9 mouse cellular contexts compared by ENCODE assay signal in the genomic region with DNA sequence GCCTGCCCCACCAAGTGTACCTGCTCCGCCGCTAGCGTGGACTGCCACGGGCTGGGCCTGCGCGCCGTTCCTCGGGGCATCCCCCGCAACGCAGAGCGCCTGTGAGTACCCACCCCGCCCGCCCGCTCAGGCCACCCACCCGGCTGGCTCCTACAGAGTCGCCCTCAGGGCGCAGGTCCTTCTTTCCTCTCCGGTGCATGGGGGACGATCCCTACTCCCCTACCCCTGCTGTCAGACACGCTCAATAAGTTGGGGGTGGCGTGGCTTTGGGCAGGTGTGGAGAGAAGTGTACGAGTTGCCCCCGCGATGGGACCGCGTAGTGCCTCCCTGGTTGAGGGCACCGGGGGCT. TPM values are rescaled to one million over a fixed set of nuclear protein-coding genes. Genes with fewer than 3 reads are reported as not detected.
DNase-seq lines count a peak whose midpoint lies in the region; ATAC-seq and TF ChIP-seq lines count a peak whose summit lies in the region.
"Had no signal": no experiment of that assay in that cellular context is flagged by ENCODE, and none has a peak within 500 bp of the region (broad histone marks: within the 10 kb centered on the region; RNA-seq: fewer than 3 reads in every experiment).

No protein-coding gene starts in this region.

- in situ Hi-C loops in ES-E14 (cut with MboI; ENCODE audit: low sequenced_read_pairs in 2 of 2, unreplicated experiment in 2 of 2) = no loop called here

- no peaks in the 10 kb centered on the region for H3K36me3 ChIP-seq in heart, embryonic 14.5 days (ENCODE audit: control insufficient read depth, insufficient read depth, low read length)
- no peaks in the 10 kb centered on the region for H3K36me3 ChIP-seq in ES-E14 (ENCODE audit: control insufficient read depth, insufficient read depth, low read length, poor library complexity, severe bottlenecking)
- no peaks in the 10 kb centered on the region for H3K36me3 ChIP-seq in embryonic facial prominence, embryonic 14.5 days (ENCODE audit: control insufficient read depth, insufficient read depth, low read length)
- no peaks in the 10 kb centered on the region for H3K36me3 ChIP-seq in kidney, postnatal 0 days (ENCODE audit: insufficient read depth, low read length)
- H3K36me3 ChIP-seq in neural tube, embryonic 13.5 days = no peaks in the 10 kb centered on the region

- peak overlapping the region; percentile 68 to 70 for H3K4me3 ChIP-seq in heart, embryonic 14.5 days (ENCODE audit: control insufficient read depth in 1 of 2, insufficient read depth in 1 of 2, low read depth in 1 of 2, low read length in 2 of 2)
- H3K4me3 ChIP-seq in ES-E14 (ENCODE audit: insufficient read depth in 1 of 2, low read depth in 1 of 2, low read length in 2 of 2, poor library complexity in 1 of 2, severe bottlenecking in 1 of 2) = peak overlapping the region; percentile 86 to 95
- H3K4me3 ChIP-seq in embryonic facial prominence, embryonic 14.5 days (ENCODE audit: low read depth, low read length) = peak overlapping the region; percentile 78
- H3K4me3 ChIP-seq in kidney, postnatal 0 days (replicated peaks; ENCODE audit: low read depth, low read length) = peak overlapping the region; percentile 59
- peak overlapping the region; percentile 65 for H3K4me3 ChIP-seq in neural tube, embryonic 13.5 days

- H3K4me1 ChIP-seq in heart, embryonic 14.5 days (ENCODE audit: control insufficient read depth in 2 of 2, insufficient read depth in 2 of 2, low read length in 2 of 2) = peaks cover 12 to 21% of the 10 kb centered on the region in 2 experiments
- H3K4me1 ChIP-seq in ES-E14 (ENCODE audit: control insufficient read depth in 2 of 2, insufficient read depth in 2 of 2, low read length in 2 of 2, poor library complexity in 1 of 2) = peaks cover 0 to 2% of the 10 kb centered on the region in 2 experiments; a peak in 1 of 4 replicates
- peaks cover 42% of the 10 kb centered on the region for H3K4me1 ChIP-seq in embryonic facial prominence, embryonic 14.5 days (ENCODE audit: control insufficient read depth, insufficient read depth, low read length)
- H3K4me1 ChIP-seq in kidney, postnatal 0 days (replicated peaks; ENCODE audit: insufficient read depth, low read length) = peaks cover 20% of the 10 kb centered on the region; the same call in 1 of the 2 replicates
- peaks cover 35% of the 10 kb centered on the region for H3K4me1 ChIP-seq in neural tube, embryonic 13.5 days (replicated peaks)

- no peak for ATAC-seq in heart, embryonic 14.5 days (ENCODE audit: insufficient number of reproducible peaks, insufficient read depth, low FRiP score, low read depth)
- no peak for ATAC-seq in embryonic facial prominence, embryonic 14.5 days (ENCODE audit: low read depth)
- peak; percentile 18; the same call in 1 of the 2 replicates for ATAC-seq in kidney, postnatal 0 days (replicated peaks; ENCODE audit: low FRiP score, low read depth)
- peak; percentile 5; the same call in 1 of the 2 replicates for ATAC-seq in neural tube, embryonic 13.5 days (ENCODE audit: low read depth)

- 0 out of 4 replicates have a peak overlapping the region, but pooled peaks of 1 of the 2 experiments have one; percentile 20 for H3K27ac ChIP-seq in heart, embryonic 14.5 days (replicated peaks in 1 of 2; ENCODE audit: control insufficient read depth in 1 of 2, insufficient read depth in 1 of 2, low read depth in 2 of 2, low read length in 2 of 2)
- no peak overlapping the region for H3K27ac ChIP-seq in ES-E14 (ENCODE audit: insufficient read depth, low read depth, low read length, poor library complexity, severe bottlenecking)
- peak overlapping the region; percentile 77 for H3K27ac ChIP-seq in embryonic facial prominence, embryonic 14.5 days (replicated peaks; ENCODE audit: low read depth, low read length)
- no peak overlapping the region for H3K27ac ChIP-seq in kidney, postnatal 0 days
- H3K27ac ChIP-seq in neural tube, embryonic 13.5 days (replicated peaks) = 0 out of 2 replicates have a peak overlapping the region, but pooled peaks have one; percentile 23

- H3K9ac ChIP-seq in heart, embryonic 14.5 days (ENCODE audit: low read length) = peak overlapping the region; percentile 72
- peak overlapping the region; percentile 84 for H3K9ac ChIP-seq in ES-E14 (ENCODE audit: insufficient read depth, low read depth, low read length, poor library complexity, severe bottlenecking)
- H3K9ac ChIP-seq in embryonic facial prominence, embryonic 14.5 days (ENCODE audit: low read depth, low read length) = peak overlapping the region; percentile 82
- H3K9ac ChIP-seq in kidney, postnatal 0 days (ENCODE audit: low read depth, low read length) = peak overlapping the region; percentile 58
- peak overlapping the region; percentile 76 for H3K9ac ChIP-seq in neural tube, embryonic 13.5 days

- DNase-seq in heart, adult 11 months = no peak
- DNase-seq in ES-E14 (ENCODE audit: low read depth, low spot score) = no peak
- DNase-seq in embryonic facial prominence, embryonic 14.5 days (ENCODE audit: low spot score) = no peak
- DNase-seq in kidney, postnatal 0 days (ENCODE audit: low spot score) = no peak
- no peak for DNase-seq in adrenal gland, postnatal 4 days (ENCODE audit: low spot score in 2 of 2)
- DNase-seq in urinary bladder, postnatal 14 days (ENCODE audit: low spot score) = no peak

- 1% methylated on average over 27 of the region's 27 CpGs for WGBS in heart, embryonic 14.5 days
- WGBS in embryonic facial prominence, embryonic 14.5 days = 0% methylated on average over 11 of the region's 27 CpGs
- WGBS in kidney, postnatal 0 days = under 1% methylated on average over 27 of the region's 27 CpGs
- 0% methylated on average over 27 of the region's 27 CpGs for WGBS in neural tube, embryonic 13.5 days

- H3K27me3 ChIP-seq in heart, embryonic 14.5 days (ENCODE audit: control insufficient read depth, insufficient read depth, low read length) = peaks cover 19% of the 10 kb centered on the region
- H3K27me3 ChIP-seq in embryonic facial prominence, embryonic 14.5 days (replicated peaks; ENCODE audit: control insufficient read depth, insufficient read depth, low read length) = peaks cover 22% of the 10 kb centered on the region
- H3K27me3 ChIP-seq in kidney, postnatal 0 days (ENCODE audit: insufficient read depth, low read length) = peaks cover 15% of the 10 kb centered on the region; the same call in 1 of the 2 replicates
- H3K27me3 ChIP-seq in neural tube, embryonic 13.5 days = peaks cover 90% of the 10 kb centered on the region

- peak overlapping the region; percentile 92 for H3K4me2 ChIP-seq in heart, embryonic 14.5 days (ENCODE audit: low read length)
- H3K4me2 ChIP-seq in embryonic facial prominence, embryonic 14.5 days (ENCODE audit: low read depth, low read length) = peak overlapping the region; percentile 83
- peak overlapping the region; percentile 93 for H3K4me2 ChIP-seq in kidney, postnatal 0 days (ENCODE audit: low read length)
- H3K4me2 ChIP-seq in neural tube, embryonic 13.5 days = peak overlapping the region; percentile 95

- no peaks in the 10 kb centered on the region for H3K9me3 ChIP-seq in heart, embryonic 14.5 days (ENCODE audit: control insufficient read depth, low read length)
- no peaks in the 10 kb centered on the region for H3K9me3 ChIP-seq in ES-E14 (ENCODE audit: control insufficient read depth, insufficient read depth, low read depth, low read length)
- H3K9me3 ChIP-seq in embryonic facial prominence, embryonic 14.5 days (ENCODE audit: control insufficient read depth, low read length) = no peaks in the 10 kb centered on the region
- H3K9me3 ChIP-seq in kidney, postnatal 0 days (replicated peaks; ENCODE audit: low read length) = no peaks in the 10 kb centered on the region
- no peaks in the 10 kb centered on the region for H3K9me3 ChIP-seq in neural tube, embryonic 13.5 days

- TF ChIP-seq CTCF in kidney, postnatal 0 days (IDR thresholded peaks at IDR 0.05; ENCODE audit: low read depth) = no peak

TF ChIP-seq in ES-E14, 5 proteins besides CTCF, POLR2A, EP300 and RAD21:
- TF ChIP-seq CHD2 (IDR thresholded peaks at IDR 0.05; ENCODE audit: low read depth, low read length) (no peak), ZNF384 (IDR thresholded peaks at IDR 0.05; ENCODE audit: low read depth, low read length) (no peak), ZC3H11A (IDR thresholded peaks at IDR 0.05; ENCODE audit: borderline replicate concordance, low read depth, low read length) (no peak), HCFC1 (IDR thresholded peaks at IDR 0.05; ENCODE audit: borderline replicate concordance, insufficient read depth, low read length) (no peak), MAFK (IDR thresholded peaks at IDR 0.05; ENCODE audit: insufficient read depth, low read depth, low read length) (no peak)
TF ChIP-seq in ES-E14: peak in this region for 0.

RNA-seq across cellular contexts. Expression of a gene that starts 0.6 kb away (rescaled TPM):
- 19.1 and 25.7 TPM in 2 replicates for polyA plus RNA-seq in heart, embryonic 14.5 days (2014; fragmentation: Nextera tagmentation; extraction: Ambion mirVana)
- total RNA-seq in ES-E14 (2012; rRNA removed) = 3.7 and 6.1 TPM in 2 replicates
- polyA plus RNA-seq in embryonic facial prominence, embryonic 14.5 days (2014; fragmentation: Nextera tagmentation; extraction: Ambion mirVana) = 23.3 and 24.1 TPM in 2 replicates
- polyA plus RNA-seq in kidney, postnatal 0 days (2015; fragmentation: Nextera tagmentation; extraction: Ambion mirVana) = 6.6 and 6.7 TPM in 2 replicates
- polyA plus RNA-seq in neural tube, embryonic 13.5 days (2015; fragmentation: Nextera tagmentation; extraction: Ambion mirVana) = 31.2 and 38.8 TPM in 2 replicates
- total RNA-seq in adrenal gland, postnatal 4 days (2021) = 10 to 100 TPM; 60.3 to 62.2 TPM
- total RNA-seq: MEL had no signal

Comparison
In these comparisons a context has a peak if more than half of its experiments do, and no peak if none do; other contexts are left out.
1. ATAC-seq: peak in kidney, postnatal 0 days (single experiment) and neural tube, embryonic 13.5 days (single experiment); none in heart, embryonic 14.5 days (single experiment) and embryonic facial prominence, embryonic 14.5 days (single experiment).
2. H3K27ac ChIP-seq: peak in embryonic facial prominence, embryonic 14.5 days (single experiment) and neural tube, embryonic 13.5 days (single experiment); none in ES-E14 (single experiment) and kidney, postnatal 0 days (single experiment).
3. Peak in every context shown above with its lines, with median percentiles within 50 percentile points of each other: H3K4me2 ChIP-seq, H3K4me3 ChIP-seq and H3K9ac ChIP-seq.